Mouse (Mus musculus): Measurements from ENCODE around the gene Arpc5. TPM values are rescaled to one million over a fixed set of nuclear protein-coding genes. Genes with fewer than 3 reads are reported as not detected.
"Not testable (repeated sequence)": the region's sequence is repeated elsewhere in the genome, so short reads cannot be mapped to it uniquely, and the experiment has no call there.

The Arpc5 gene
- polyA plus RNA-seq, 1 experiment from 2014 or later = 372 TPM

DNA sequence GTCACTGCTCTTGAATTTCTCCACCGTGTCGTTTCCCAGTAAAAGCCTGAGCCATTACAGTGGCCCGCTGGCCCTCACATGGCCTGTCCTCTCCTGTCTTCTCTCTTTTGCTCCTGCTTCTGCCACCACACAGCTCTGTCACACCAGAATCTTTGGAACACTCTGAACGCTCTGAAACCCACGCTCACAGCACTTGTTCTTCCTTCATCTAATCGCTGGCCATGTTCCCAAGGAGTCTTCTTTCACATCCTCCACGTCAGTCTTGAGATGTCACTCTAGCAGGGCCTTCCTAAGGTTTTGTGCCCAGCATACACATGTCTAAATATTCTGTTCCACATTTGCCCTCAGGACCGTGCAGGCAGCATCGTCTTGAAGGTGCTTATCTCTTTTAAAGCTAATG, 4.7 kb downstream of the Arpc5 start:
- Histone ChIP-seq H3K36me3 (ENCODE audit: control insufficient read depth, insufficient read depth, low read length) (peaks cover 6% of the 10 kb centered on the region), H3K9ac (ENCODE audit: low read depth, low read length) (no peak overlapping the region), H3K4me2 (ENCODE audit: low read depth, low read length) (no peak overlapping the region), H3K4me3 (ENCODE audit: low read length) (no peak overlapping the region), H3K27me3 (replicated peaks; ENCODE audit: control insufficient read depth, insufficient read depth, low read length) (no peaks in the 10 kb centered on the region), H3K27ac (ENCODE audit: low read length) (no peak overlapping the region), H3K9me3 (ENCODE audit: control insufficient read depth, low read length) (no peaks in the 10 kb centered on the region), H3K4me1 (ENCODE audit: control insufficient read depth, insufficient read depth, low read length) (peaks cover 4% of the 10 kb centered on the region; the same call in 1 of the 2 replicates)
- WGBS = 89% methylated on average over 9 of the region's 9 CpGs
- no peak for ATAC-seq

DNA sequence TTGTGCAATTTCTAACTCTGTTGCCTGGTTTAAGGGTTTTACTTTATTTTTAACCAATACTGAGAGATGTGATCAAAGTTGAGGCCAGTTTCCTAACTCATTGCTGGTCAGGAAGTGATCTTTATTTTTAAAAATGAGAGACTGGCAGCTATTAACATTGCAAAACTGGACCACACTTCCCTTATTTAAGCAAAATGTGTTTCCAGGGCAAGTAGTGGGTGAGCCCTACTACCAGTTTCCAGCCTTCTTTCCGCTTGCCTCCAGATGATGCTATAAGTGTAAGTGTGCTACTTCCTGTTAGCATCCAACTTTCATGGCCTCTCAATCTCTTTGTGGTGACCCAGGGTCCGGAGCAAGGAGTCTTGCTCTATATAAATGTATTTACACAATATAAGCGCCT, 8.3 kb downstream of the Arpc5 start:
- not testable (repeated sequence) for H3K4me1 ChIP-seq (ENCODE audit: control insufficient read depth, insufficient read depth, low read length); H3K9me3 ChIP-seq (ENCODE audit: control insufficient read depth, low read length); H3K27ac ChIP-seq (ENCODE audit: low read length); H3K36me3 ChIP-seq (ENCODE audit: control insufficient read depth, insufficient read depth, low read length); H3K4me2 ChIP-seq (ENCODE audit: low read depth, low read length); H3K9ac ChIP-seq (ENCODE audit: low read depth, low read length); H3K27me3 ChIP-seq (replicated peaks; ENCODE audit: control insufficient read depth, insufficient read depth, low read length); ATAC-seq; H3K4me3 ChIP-seq (ENCODE audit: low read length)
- 82% methylated on average over 3 of the region's 3 CpGs for WGBS

DNA sequence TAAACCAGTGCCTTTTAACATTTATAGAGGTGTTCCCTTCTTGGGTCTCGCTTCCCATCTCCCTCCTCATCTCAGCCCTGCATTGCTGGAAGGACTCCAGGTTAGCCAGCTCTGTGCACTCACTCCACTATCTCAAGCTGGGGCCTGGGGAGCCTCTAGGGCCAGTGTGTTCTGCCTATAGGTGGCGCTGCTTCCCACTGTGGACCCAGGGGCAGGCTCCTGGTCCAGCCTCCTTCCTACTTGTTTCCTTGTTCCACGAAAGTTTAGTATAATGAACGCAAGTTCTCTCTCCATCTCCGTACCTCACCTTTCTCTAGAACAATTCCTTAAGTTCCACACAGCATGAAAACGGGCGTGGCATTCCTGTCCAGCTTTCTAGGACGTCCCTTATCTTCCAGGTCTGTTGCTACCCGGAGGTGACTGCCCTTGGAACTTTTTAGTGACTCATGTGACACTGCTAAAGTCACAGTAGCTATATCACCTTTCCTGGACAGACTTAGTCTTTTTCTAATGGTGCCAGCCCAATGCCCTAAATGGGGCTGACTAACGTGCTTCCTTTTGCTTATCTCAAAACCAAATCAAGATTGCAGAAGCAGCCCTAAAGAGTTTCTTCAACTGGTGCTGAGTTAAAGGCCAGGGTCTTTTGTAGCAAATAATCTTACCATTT, 12.9 kb downstream of the Arpc5 start:
- peak; percentile 96 for ATAC-seq
- H3K9ac ChIP-seq (ENCODE audit: low read depth, low read length) = no peak overlapping the region
- H3K27ac ChIP-seq (ENCODE audit: low read length) = no peak overlapping the region
- peak overlapping the region; percentile 30; the same call in 1 of the 2 replicates for H3K4me2 ChIP-seq (ENCODE audit: low read depth, low read length)
- no peaks in the 10 kb centered on the region for H3K9me3 ChIP-seq (ENCODE audit: control insufficient read depth, low read length)
- H3K27me3 ChIP-seq (replicated peaks; ENCODE audit: control insufficient read depth, insufficient read depth, low read length) = no peaks in the 10 kb centered on the region
- H3K4me3 ChIP-seq (ENCODE audit: low read length) = no peak overlapping the region
- no peaks in the 10 kb centered on the region for H3K4me1 ChIP-seq (ENCODE audit: control insufficient read depth, insufficient read depth, low read length)
- 29% methylated on average over 10 of the region's 10 CpGs for WGBS
- H3K36me3 ChIP-seq (ENCODE audit: control insufficient read depth, insufficient read depth, low read length) = no peaks in the 10 kb centered on the region

DNA sequence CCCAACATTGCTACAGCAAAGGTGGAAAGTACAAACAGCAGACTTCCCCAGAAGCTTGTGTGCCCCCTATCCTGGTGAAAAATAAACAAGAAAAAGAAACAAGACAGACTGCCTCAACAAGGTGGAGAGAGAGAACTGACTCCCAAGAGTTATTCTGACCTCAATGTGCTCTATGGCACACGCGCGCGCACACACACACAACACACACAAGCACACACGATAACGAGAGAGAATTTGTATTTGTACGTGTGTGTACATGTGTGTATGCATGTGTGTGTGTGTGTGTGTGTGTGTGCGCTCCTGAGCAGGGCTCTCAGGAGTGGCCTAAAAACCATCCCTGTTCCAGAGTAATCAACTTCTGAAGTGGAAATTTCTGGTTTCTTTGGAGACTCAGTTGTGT, 18.3 kb downstream of the Arpc5 start:
- 96% methylated on average over 8 of the region's 8 CpGs for WGBS
- Histone ChIP-seq H3K4me3 (ENCODE audit: low read length) (no peak overlapping the region), H3K27ac (ENCODE audit: low read length) (no peak overlapping the region), H3K9ac (ENCODE audit: low read depth, low read length) (no peak overlapping the region), H3K9me3 (ENCODE audit: control insufficient read depth, low read length) (no peaks in the 10 kb centered on the region), H3K27me3 (replicated peaks; ENCODE audit: control insufficient read depth, insufficient read depth, low read length) (no peaks in the 10 kb centered on the region), H3K4me1 (ENCODE audit: control insufficient read depth, insufficient read depth, low read length) (0 out of 2 replicates have a peak, but pooled peaks cover 4% of the 10 kb centered on the region), H3K4me2 (ENCODE audit: low read depth, low read length) (no peak overlapping the region), H3K36me3 (ENCODE audit: control insufficient read depth, insufficient read depth, low read length) (no peaks in the 10 kb centered on the region)
- ATAC-seq = no peak

DNA sequence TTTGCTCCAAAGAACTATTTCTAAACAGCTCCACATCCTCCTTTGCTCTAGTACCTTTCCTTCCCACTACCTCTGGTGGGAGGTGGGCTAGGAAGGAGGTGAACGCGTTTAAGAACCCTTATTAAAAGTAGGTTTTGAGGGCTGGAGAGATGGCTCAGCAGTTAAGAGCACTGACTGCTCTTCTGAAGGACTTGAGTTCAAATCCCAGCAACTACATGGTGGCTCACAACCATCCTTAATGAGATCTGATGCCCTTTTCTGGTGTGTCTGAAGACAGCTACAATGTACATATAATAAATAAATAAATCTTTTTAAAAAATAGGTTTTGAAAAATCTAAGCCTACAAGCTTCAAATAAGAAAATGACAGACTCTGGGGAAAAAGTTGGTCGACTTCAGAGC, 19.1 kb downstream of the Arpc5 start:
- 82% methylated on average over 3 of the region's 3 CpGs for WGBS
- H3K9ac ChIP-seq (ENCODE audit: low read depth, low read length); H3K4me1 ChIP-seq (ENCODE audit: control insufficient read depth, insufficient read depth, low read length): not testable (repeated sequence)

DNA sequence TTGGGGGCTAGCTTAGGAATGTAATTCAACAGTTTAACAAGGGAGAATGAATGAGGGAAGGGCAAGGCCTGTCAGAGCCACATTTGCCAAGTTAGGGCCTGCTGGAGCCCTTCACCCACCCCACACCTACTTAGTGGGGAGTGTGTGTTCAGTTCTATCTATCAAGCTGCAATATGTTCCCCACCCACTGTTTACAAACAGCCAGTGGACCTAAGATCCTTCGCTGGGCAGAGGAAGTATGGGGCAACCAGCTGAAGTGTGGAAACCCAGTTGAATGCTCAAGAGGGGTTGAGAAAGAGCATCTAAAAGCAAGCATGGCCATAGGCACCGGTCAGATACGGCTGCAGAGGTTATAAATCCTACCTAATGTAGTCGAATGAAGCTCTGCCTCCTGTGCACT, 20.6 kb downstream of the Arpc5 start:
- no peaks in the 10 kb centered on the region for H3K27me3 ChIP-seq (replicated peaks; ENCODE audit: control insufficient read depth, insufficient read depth, low read length)
- ATAC-seq = no peak
- 76% methylated on average over 4 of the region's 4 CpGs for WGBS
- H3K27ac ChIP-seq (ENCODE audit: low read length) = no peak overlapping the region
- no peak overlapping the region for H3K4me3 ChIP-seq (ENCODE audit: low read length)
- no peak overlapping the region for H3K9ac ChIP-seq (ENCODE audit: low read depth, low read length)
- H3K36me3 ChIP-seq (ENCODE audit: control insufficient read depth, insufficient read depth, low read length) = no peaks in the 10 kb centered on the region
- no peaks in the 10 kb centered on the region for H3K9me3 ChIP-seq (ENCODE audit: control insufficient read depth, low read length)
- H3K4me2 ChIP-seq (ENCODE audit: low read depth, low read length) = no peak overlapping the region
- peaks cover 12% of the 10 kb centered on the region for H3K4me1 ChIP-seq (ENCODE audit: control insufficient read depth, insufficient read depth, low read length)

More for the DNA sequence above, 19.1 kb downstream of the Arpc5 start:
- H3K36me3 ChIP-seq (ENCODE audit: control insufficient read depth, insufficient read depth, low read length); H3K4me2 ChIP-seq (ENCODE audit: low read depth, low read length); H3K27me3 ChIP-seq (replicated peaks; ENCODE audit: control insufficient read depth, insufficient read depth, low read length); H3K27ac ChIP-seq (ENCODE audit: low read length); H3K9me3 ChIP-seq (ENCODE audit: control insufficient read depth, low read length); ATAC-seq; H3K4me3 ChIP-seq (ENCODE audit: low read length): not testable (repeated sequence)

DNA sequence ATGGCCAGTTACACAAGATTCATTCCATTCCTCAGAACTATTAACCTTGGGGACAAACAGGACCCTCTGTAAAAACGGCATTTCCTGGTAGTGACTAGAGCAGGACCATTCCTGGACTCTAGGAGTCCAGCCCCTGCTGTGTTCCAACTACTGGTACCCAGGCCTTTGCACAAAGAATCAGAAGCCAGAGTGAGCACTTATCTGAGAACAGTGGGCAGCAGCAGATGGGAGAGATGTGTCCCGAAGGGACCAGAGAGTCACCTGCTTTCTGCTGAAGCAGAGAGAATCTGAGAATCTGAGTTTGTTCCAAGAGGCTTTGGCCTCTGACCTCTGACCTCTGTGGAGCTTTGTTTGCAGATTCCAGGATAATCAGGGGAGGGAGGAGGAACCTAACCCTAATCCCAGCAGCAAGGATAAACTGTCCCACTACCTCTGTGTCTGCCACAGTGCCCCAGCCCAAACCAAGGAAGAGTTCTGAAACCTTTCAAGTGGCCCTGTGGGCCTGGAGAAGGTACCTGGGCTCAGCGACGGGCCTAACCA, 21.8 kb downstream of the Arpc5 start:
- no peaks in the 10 kb centered on the region for H3K27me3 ChIP-seq (replicated peaks; ENCODE audit: control insufficient read depth, insufficient read depth, low read length)
- H3K27ac ChIP-seq (ENCODE audit: low read length) = no peak overlapping the region
- WGBS = 28% methylated on average over 4 of the region's 4 CpGs
- ATAC-seq = no peak
- H3K4me2 ChIP-seq (ENCODE audit: low read depth, low read length) = no peak overlapping the region
- H3K4me1 ChIP-seq (ENCODE audit: control insufficient read depth, insufficient read depth, low read length) = peaks cover 12% of the 10 kb centered on the region
- no peaks in the 10 kb centered on the region for H3K36me3 ChIP-seq (ENCODE audit: control insufficient read depth, insufficient read depth, low read length)
- H3K9me3 ChIP-seq (ENCODE audit: control insufficient read depth, low read length) = no peaks in the 10 kb centered on the region
- no peak overlapping the region for H3K9ac ChIP-seq (ENCODE audit: low read depth, low read length)
- no peak overlapping the region for H3K4me3 ChIP-seq (ENCODE audit: low read length)

DNA sequence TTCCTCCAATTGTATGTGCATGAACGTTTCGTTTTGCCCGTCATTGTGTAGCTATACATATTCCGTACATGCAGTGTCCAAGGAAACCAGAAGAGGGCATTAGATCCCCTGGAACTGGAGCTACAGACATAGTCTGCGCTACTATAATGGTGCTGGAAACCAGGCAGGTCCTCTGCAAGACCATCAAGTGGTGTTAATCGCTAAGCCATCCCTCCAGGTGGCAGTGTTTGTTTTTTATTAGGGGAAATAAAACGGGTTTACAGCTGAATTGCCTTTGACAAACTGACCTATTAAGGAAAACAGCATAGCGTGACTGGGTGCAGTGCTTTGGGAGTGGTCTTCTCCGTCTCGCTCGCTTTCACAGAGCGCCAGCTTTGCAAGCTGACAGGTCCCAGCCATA, 23.9 kb downstream of the Arpc5 start:
- Histone ChIP-seq H3K27ac (ENCODE audit: low read length) (peak overlapping the region; percentile 10; the same call in 1 of the 2 replicates), H3K27me3 (replicated peaks; ENCODE audit: control insufficient read depth, insufficient read depth, low read length) (no peaks in the 10 kb centered on the region), H3K4me1 (ENCODE audit: control insufficient read depth, insufficient read depth, low read length) (peaks cover 12% of the 10 kb centered on the region), H3K9me3 (ENCODE audit: control insufficient read depth, low read length) (no peaks in the 10 kb centered on the region), H3K4me2 (ENCODE audit: low read depth, low read length) (0 out of 2 replicates have a peak overlapping the region, but pooled peaks have one; percentile 1), H3K4me3 (ENCODE audit: low read length) (no peak overlapping the region), H3K9ac (ENCODE audit: low read depth, low read length) (no peak overlapping the region), H3K36me3 (ENCODE audit: control insufficient read depth, insufficient read depth, low read length) (no peaks in the 10 kb centered on the region)
- ATAC-seq = peak; percentile 73
- 20% methylated on average over 12 of the region's 12 CpGs for WGBS

DNA sequence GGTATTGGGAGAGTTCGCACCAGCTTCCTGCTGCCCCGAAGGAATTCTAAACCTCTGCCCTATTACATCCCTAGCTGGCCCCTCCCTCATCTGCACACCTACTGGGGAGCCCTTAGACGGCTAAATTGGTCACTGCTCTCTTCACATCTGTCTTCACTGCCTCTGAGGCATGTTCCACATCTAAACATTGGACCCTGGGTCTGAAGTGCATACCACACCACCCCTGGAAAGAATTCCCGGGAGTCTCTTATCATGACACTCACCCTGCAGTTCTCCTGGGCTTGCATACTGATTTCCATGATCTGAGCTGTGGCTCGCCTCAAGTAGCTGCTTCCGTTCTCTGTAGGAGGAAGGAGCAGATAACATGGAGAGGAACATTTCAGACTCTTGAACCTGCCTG, 24.5 kb downstream of the Arpc5 start:
- peak overlapping the region; percentile 10; the same call in 1 of the 2 replicates for H3K27ac ChIP-seq (ENCODE audit: low read length)
- no peaks in the 10 kb centered on the region for H3K27me3 ChIP-seq (replicated peaks; ENCODE audit: control insufficient read depth, insufficient read depth, low read length)
- no peak overlapping the region for H3K4me3 ChIP-seq (ENCODE audit: low read length)
- 7% methylated on average over 6 of the region's 6 CpGs for WGBS
- H3K36me3 ChIP-seq (ENCODE audit: control insufficient read depth, insufficient read depth, low read length) = no peaks in the 10 kb centered on the region
- H3K9me3 ChIP-seq (ENCODE audit: control insufficient read depth, low read length) = no peaks in the 10 kb centered on the region
- H3K9ac ChIP-seq (ENCODE audit: low read depth, low read length) = no peak overlapping the region
- 0 out of 2 replicates have a peak overlapping the region, but pooled peaks have one; percentile 1 for H3K4me2 ChIP-seq (ENCODE audit: low read depth, low read length)
- H3K4me1 ChIP-seq (ENCODE audit: control insufficient read depth, insufficient read depth, low read length) = peaks cover 13% of the 10 kb centered on the region
- peak; percentile 86 for ATAC-seq

Measured in intestine, embryonic 16.5 days (tissue).